Mouse (Mus musculus): ENCODE measurements around the gene Rars.
"Not testable (repeated sequence)": the region's sequence is repeated elsewhere in the genome, so short reads cannot be mapped to it uniquely, and the experiment has no call there.

Rars gene

GRCm38 (mm10) chr11:35834022-35834760 is at the start of gene Rars:
Gene Rars, minus strand, starts transcription at chr11:35834506.
- DNase-seq, result peak; percentile 93

DNA sequence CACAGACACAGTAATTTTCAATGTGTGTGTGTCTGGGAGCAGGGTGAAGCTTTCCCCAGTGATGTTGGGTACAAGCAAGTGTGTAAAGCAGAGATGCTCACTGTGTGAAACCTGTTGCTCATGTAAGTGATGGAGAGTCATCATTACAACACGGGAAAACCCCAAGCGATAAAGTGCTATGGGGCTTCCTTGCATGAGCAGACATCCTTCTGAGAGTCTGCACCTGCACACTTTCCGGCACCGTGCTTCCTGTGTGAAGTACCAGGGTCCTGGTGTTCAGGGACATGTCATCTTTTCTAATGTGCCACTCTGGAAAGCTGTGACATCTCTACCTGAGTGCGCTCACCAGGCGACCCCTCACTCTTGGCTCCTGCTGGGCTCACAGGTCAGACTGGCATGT is 48.5 kb upstream of the Rars start:
- no peak for DNase-seq

DNA sequence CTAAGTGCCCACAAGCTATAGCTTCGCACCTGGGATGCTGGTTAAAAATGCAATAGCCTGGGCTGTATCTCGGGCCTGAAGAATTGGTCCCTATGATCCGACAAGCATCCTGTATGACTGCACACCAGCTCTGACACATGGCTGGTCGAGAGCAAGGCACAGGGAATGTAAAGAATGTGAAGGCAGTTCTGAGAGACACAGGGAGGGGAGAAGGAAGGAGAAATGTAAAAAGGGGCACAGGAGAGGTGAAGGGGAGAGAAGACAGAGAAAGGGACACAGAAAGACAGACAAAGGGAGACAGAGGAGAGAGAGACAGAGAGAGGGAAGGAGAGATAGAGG is 44.2 kb upstream of the Rars start:
- DNase-seq, result no peak

- no peak for DNase-seq
Observed at GRCm38 (mm10) chr11:35877651-35878558, 43.6 kb upstream of the Rars start.

DNA sequence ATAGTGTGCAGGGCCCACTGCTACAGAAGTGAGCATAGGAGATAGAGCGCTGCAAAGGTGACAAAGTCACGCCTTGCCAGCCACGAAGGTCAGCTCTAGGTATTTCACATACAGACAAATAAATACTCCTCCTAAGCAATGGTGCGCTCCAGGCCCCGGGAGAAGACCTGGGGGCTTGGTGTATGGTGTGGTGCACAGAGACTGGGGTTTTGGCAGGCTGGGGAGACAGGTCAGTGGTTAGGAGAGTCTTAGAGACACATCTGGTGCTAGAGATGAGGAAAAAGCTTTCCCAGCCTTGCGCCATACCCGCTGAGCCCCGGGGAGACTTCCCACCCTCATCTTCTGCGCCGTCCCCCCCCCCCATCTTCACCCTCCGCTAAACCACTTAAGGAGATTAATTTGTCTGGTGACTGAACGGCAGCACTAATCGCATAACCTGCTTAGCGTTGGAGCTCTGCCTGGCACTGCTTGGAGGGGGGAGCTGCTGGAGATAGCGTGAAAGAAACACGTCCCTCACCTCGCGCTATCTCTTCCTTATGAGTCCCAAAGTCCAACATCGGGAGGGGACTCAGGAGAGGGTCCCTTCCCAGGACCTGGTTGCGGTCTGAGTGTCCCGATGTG is 39.4 kb upstream of the Rars start:
- DNase-seq, result no peak

GRCm38 (mm10) chr11:35870961-35871360 is 36.7 kb upstream of the Rars start:
- DNase-seq, result no peak

DNA sequence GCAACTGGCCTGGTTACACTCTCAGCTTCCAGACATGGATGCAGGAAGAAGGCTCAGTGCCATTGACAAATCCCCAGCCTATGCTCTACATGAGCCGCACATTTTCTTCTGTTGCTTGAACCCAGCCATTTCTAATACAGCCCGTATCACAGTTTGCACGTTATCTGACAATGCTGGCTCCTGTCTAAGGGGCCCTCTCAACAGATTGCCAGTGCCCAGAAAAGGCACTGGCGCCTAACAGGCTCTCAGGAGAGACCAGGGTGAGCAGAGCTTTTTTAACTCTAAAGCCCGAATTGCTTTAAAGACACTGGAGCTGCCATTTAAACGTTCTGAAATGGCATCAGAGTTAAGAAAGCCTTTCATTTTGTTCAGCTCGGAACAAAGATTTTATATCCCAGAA is 31.8 kb upstream of the Rars start:
- DNase-seq, result no peak

GRCm38 (mm10) chr11:35864981-35865604 is 30.8 kb upstream of the Rars start:
- DNase-seq, result no peak

DNA sequence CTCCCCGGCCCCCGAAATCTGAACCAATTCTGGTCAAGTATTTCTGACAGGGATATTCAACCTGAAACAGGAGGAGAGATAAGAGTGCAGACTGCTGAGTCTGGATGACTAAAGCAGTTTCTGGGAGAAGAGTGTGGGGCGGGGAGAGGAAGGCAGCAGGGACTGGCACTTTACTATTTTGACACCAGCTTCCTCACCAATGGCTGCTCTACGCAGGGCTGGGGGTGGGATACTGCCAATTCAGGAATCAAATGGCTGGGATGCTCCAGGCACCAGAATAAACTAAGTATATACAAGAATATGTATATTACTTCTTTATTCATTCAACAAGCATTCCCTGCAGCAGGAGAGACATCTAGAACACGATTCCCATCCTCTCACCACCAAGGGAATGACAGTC is 29.3 kb upstream of the Rars start:
- no peak for DNase-seq

- no peak for DNase-seq
Observed at GRCm38 (mm10) chr11:35857395-35858067, 23.2 kb upstream of the Rars start.

DNA sequence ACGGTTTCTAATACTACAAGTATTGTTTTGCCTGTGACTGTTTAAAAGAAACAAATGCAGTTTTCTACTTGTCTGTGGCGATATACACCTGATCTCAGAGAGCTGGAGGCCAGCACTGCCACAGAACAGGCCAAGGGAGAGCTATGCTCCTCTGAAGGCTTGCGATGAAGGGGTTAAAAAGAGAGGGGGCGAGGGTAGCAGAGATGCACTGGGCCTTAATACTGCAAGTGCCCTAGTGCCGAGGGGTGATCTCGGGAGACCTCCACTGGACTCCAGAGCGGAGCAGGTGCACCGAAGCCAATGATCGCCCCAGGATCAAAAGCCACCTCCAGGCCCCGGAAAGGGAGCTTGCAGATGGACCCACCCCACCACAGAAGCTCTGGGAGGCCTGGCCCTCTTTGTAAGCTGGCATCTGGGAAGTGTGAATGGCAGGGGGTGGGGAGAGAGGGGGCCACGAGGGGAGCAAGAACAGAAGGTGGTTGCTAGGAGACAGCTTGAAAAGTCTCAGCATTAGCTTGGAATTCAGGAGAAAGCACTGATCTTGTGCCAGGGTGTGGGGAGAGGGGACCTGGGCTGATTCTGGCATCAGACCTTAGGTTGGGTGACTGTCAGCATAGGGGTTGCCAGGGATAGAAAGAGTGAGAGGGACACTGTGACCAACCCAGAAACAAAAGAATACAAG is 22.2 kb upstream of the Rars start:
- no peak for DNase-seq

DNA sequence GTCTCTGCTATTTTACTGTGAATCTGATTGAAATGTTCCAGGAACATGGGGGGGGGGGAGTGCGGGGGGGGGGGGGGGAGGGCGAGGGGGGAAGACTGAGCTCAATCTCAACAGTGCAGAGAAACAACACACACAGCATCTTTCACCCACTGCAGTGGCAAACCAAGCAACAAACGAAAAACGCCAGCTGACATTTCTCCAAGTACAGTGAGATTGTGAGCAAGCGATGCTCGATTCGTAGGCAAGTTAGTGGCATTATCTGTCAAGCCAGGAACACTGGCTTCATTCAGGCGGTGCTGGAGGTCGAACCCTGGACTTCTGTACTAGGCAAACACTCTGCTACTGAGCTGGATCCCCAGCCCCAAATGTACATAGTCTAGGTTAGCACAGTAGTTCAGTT is 21.3 kb upstream of the Rars start:
- DNase-seq, result no peak

DNA sequence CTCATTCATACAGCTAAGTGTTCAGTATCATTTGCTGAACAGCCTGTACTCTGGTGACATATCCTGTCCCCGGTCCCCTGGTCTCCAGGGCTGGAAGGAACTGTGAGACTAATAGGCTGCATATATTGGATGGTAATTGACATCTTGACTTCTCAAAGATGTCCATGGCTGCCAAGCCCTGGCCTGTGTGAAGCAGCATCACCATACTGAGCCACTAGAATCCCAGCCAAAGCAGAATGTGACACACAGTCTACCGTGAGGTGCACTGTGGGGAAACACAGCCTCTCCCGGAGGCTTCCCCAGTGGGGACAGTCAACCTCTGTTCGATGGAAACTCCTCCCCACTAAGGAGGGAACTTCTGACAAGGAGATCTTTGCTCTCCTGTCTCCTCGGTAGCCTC is 20.6 kb upstream of the Rars start:
- no peak for DNase-seq

DNA sequence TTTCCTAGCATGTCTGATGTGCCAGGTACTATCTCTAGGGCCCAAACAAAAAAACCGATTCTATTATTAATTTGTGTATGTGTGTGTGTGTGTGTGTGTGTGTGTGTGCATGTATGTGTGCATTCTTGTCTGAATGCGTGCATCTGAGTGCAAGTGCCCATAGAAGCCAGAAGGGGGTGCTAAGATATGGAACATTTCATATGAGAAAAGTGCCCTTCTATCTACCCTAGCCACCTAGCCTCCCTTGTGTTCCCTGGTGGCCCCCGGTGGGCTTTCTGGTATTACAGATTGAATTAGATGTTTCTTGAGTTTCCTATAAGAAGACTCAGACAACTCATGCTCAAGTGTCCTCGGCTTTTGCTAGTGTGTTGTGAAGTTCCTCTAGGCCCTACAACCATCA is 19.3 kb upstream of the Rars start:
- DNase-seq, result no peak

DNA sequence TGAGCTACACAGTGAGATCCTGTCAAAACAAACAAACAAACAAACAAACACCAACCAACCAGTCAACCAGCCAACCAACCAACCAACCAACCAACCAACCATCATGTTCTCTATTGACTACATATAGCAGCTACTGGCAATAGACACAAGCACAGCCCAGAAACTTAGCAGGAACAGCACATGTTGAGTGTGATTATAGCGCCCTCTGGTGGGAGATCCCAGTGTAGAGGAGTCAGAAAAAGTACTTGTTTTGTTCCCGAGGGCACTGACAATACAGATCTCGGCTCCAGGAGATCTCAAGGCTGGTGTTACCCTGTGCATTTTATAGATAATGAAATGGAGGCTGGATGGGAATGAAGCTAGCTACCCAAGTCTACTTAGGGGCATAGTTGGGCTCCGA is 18.4 kb upstream of the Rars start:
- no peak for DNase-seq

GRCm38 (mm10) chr11:35844299-35844698 is 10.0 kb upstream of the Rars start:
- DNase-seq, result no peak

GRCm38 (mm10) chr11:35842560-35842959 is 8.3 kb upstream of the Rars start:
- not testable (repeated sequence) for DNase-seq

DNA sequence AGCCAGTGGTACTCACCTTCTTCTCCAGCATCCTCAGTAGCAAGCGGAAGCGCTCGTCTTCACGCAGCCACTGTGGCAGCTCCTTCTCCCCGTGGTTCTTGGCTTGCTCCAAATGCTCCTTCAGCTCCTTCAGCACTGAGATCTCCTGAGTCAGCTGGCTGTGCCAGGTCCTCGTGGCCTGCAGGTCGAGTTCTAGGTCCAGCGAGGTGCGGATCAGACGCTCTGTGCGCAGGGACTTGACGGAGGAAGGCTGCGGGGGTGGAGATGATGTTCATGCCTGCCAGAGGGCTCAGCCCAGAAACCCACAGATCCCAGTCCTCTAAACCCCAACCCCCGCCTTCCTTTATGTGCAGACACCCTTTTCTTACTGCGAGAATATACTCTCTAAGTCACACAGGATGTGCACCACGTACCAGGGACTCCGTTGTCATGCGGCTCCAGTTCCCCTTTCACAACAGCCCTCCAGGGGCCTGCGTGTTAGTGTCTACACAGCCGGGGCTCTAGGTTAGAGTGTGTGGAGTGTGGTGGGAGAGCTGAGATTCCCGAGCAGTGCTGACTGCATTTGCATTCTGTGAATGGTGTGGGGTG is 7.5 kb upstream of the Rars start:
- DNase-seq, result no peak

DNA sequence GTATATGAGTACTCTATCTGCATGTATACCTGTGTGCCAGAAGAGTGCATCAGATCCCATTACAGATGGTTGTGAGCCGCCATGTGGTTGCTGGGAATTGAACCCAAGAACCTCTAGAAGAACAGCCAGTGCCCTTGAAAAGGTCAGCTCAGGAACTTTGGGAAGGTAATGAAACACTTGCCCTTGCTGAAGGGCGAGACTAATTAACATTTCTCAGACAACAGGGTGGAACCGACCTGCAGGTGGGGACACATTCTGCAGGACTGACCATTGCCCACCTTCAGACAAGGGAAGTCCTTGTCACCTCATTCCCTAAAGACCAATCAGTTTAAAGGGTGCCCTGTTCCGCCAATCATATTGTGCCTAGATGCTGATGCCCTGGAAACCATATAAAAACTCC is 6.5 kb upstream of the Rars start:
- not testable (repeated sequence) for DNase-seq

- no peak for DNase-seq
Observed at GRCm38 (mm10) chr11:35840282-35840681, 6.0 kb upstream of the Rars start.

Data from cerebellum, adult 9-10 months (tissue).